Mouse (Mus musculus): ENCODE results near the gene Rnf150.

- TF ChIP-seq POLR2A (IDR thresholded peaks at IDR 0.05; ENCODE audit: borderline replicate concordance, insufficient read depth, low read length) = no peak
- no peak for TF ChIP-seq CTCF (IDR thresholded peaks at IDR 0.05; ENCODE audit: borderline replicate concordance, insufficient read depth, low read depth, low read length)
Measured at GRCm38 (mm10) chr8:83041440-83041839, 178.3 kb downstream of the Rnf150 start.
